Mouse (Mus musculus): ENCODE measurements around the gene Tex14. TPM values are rescaled to one million over a fixed set of nuclear protein-coding genes. Genes with fewer than 3 reads are reported as not detected.

The Tex14 gene
- total and polyA plus RNA-seq, 3 experiments, result 0.42 TPM; not detected in 1

- H3K27ac ChIP-seq (ENCODE audit: control insufficient read depth, low read depth, low read length), result peak overlapping the region; percentile 74
- H3K4me3 ChIP-seq (ENCODE audit: control insufficient read depth in 1 of 2, insufficient read depth in 1 of 2, low read depth in 2 of 2, low read length in 2 of 2), result no peak overlapping the region
- H3K4me1 ChIP-seq (ENCODE audit: control insufficient read depth in 1 of 2, insufficient read depth in 2 of 2, low read length in 2 of 2), result peaks cover 8 to 20% of the 10 kb centered on the region in 2 experiments; a peak in 3 of 4 replicates
- H3K36me3 ChIP-seq (ENCODE audit: control insufficient read depth in 1 of 2, insufficient read depth in 2 of 2, low read length in 2 of 2), result peaks cover 0 to 29% of the 10 kb centered on the region in 2 experiments; a peak in 2 of 4 replicates
- H3K9ac ChIP-seq (ENCODE audit: control insufficient read depth, low read depth, low read length, poor library complexity, severe bottlenecking), result no peak overlapping the region; the same call in 1 of the 2 replicates
- H3K79me2 ChIP-seq (ENCODE audit: control insufficient read depth, insufficient read depth, low read length, poor library complexity), result no peaks in the 10 kb centered on the region
- H3K9me3 ChIP-seq (replicated peaks; ENCODE audit: insufficient read depth, low read length), result no peaks in the 10 kb centered on the region
- no peaks in the 10 kb centered on the region for H3K27me3 ChIP-seq (ENCODE audit: control insufficient read depth in 1 of 2, insufficient read depth in 2 of 2, low read length in 2 of 2)
- peak; percentile 97 for DNase-seq (ENCODE audit: low read depth, low spot score)
- TF ChIP-seq USF1 (IDR thresholded peaks at IDR 0.05; ENCODE audit: low read depth, low read length) (no peak), POLR2AphosphoS5 (IDR thresholded peaks at IDR 0.05; ENCODE audit: borderline replicate concordance, low read depth, low read length) (peak; percentile 97), MAFK (IDR thresholded peaks at IDR 0.05; ENCODE audit: borderline replicate concordance, low read depth, low read length) (no peak; the same call in 1 of the 2 replicates), KAT2A (conservative IDR thresholded peaks at IDR 0.05; ENCODE audit: low read depth, low read length) (no peak), NELFE (IDR thresholded peaks at IDR 0.05; ENCODE audit: low read depth, low read length) (peak; percentile 96), RCOR1 (IDR thresholded peaks at IDR 0.05; ENCODE audit: low read depth, low read length) (no peak), NRF1 (IDR thresholded peaks at IDR 0.05; ENCODE audit: insufficient read depth, low read depth, low read length, poor library complexity, severe bottlenecking) (no peak), MYB (IDR thresholded peaks at IDR 0.05; ENCODE audit: low read depth, low read length) (peak; percentile 73; the same call in 1 of the 2 replicates), SIN3A (IDR thresholded peaks at IDR 0.05; ENCODE audit: low read length) (peak; percentile 52; the same call in 1 of the 2 replicates), CHD1 (IDR thresholded peaks at IDR 0.05; ENCODE audit: low read depth, low read length) (no peak), EP300 (IDR thresholded peaks at IDR 0.05; ENCODE audit: low read depth in 1 of 2, low read length in 2 of 2) (peak in 1 of 2 experiments; percentile 44; a peak in 1 of 4 replicates), TBP (IDR thresholded peaks at IDR 0.05; ENCODE audit: low read depth, low read length) (peak; percentile 66), CTCF (IDR thresholded peaks at IDR 0.05 in 2 of 3, conservative IDR thresholded peaks at IDR 0.05 in 1 of 3; ENCODE audit: control insufficient read depth in 1 of 3, insufficient read depth in 1 of 3, low read depth in 2 of 3, low read length in 3 of 3, poor library complexity in 1 of 3, severe bottlenecking in 1 of 3) (no peak; a peak in 1 of 6 replicates), ETS1 (IDR thresholded peaks at IDR 0.05; ENCODE audit: low read depth, low read length) (peak; percentile 89), UBTF (IDR thresholded peaks at IDR 0.05; ENCODE audit: borderline replicate concordance, insufficient read depth, low read depth, low read length) (no peak), ZMIZ1 (IDR thresholded peaks at IDR 0.05; ENCODE audit: low read depth, low read length) (peak; percentile 99), MEF2A (IDR thresholded peaks at IDR 0.05; ENCODE audit: extremely low read depth, insufficient replicate concordance, low read depth, low read length, poor library complexity, severe bottlenecking) (no peak), ZNF384 (IDR thresholded peaks at IDR 0.05; ENCODE audit: low read depth, low read length) (peak; percentile 85), SMC3 (IDR thresholded peaks at IDR 0.05; ENCODE audit: low read depth, low read length) (no peak), CHD2 (IDR thresholded peaks at IDR 0.05; ENCODE audit: low read length) (no peak), HCFC1 (IDR thresholded peaks at IDR 0.05; ENCODE audit: low read depth, low read length) (peak; percentile 81), USF2 (IDR thresholded peaks at IDR 0.05; ENCODE audit: borderline replicate concordance in 1 of 2, insufficient read depth in 1 of 2, low read depth in 1 of 2, low read length in 2 of 2) (no peak), BHLHE40 (IDR thresholded peaks at IDR 0.05; ENCODE audit: borderline replicate concordance, low read depth, low read length) (no peak; the same call in 1 of the 2 replicates), ELF1 (IDR thresholded peaks at IDR 0.05; ENCODE audit: low read depth, low read length) (no peak; the same call in 1 of the 2 replicates), ZKSCAN1 (IDR thresholded peaks at IDR 0.05; ENCODE audit: low read depth, low read length) (no peak), MAX (IDR thresholded peaks at IDR 0.05; ENCODE audit: low read length) (no peak), GABPA (IDR thresholded peaks at IDR 0.05; ENCODE audit: low read depth, low read length) (no peak), MAZ (IDR thresholded peaks at IDR 0.05; ENCODE audit: low read depth, low read length) (no peak), TAL1 (IDR thresholded peaks at IDR 0.05; ENCODE audit: low read length) (no peak), RAD21 (IDR thresholded peaks at IDR 0.05; ENCODE audit: low read depth, low read length) (no peak), E2F4 (IDR thresholded peaks at IDR 0.05; ENCODE audit: borderline replicate concordance, low read depth, low read length) (no peak), MXI1 (IDR thresholded peaks at IDR 0.05; ENCODE audit: low read depth, low read length) (no peak), GATA1 (IDR thresholded peaks at IDR 0.05; ENCODE audit: low read depth, low read length) (no peak), POLR2A (IDR thresholded peaks at IDR 0.05; ENCODE audit: control insufficient read depth in 1 of 2, insufficient read depth in 1 of 2, low read depth in 1 of 2, low read length in 2 of 2, poor library complexity in 1 of 2) (peak; percentile 96 to 99), MYC (IDR thresholded peaks at IDR 0.05; ENCODE audit: low read depth, low read length) (no peak; the same call in 1 of the 2 replicates)
Observed at GRCm38 (mm10) chr11:87462461-87463242, 57.8 kb downstream of the Tex14 start.
